In genomic region chr1:191624492-191624891, GRCm38 (mm10) we compare ENCODE assay signal across 22 mouse cellular contexts. TPM values are rescaled to one million over a fixed set of nuclear protein-coding genes. Genes with fewer than 3 reads are reported as not detected.
A peak's percentile ranks its signal among the peaks of the same experiment; 100 is the strongest.
DNase-seq lines count a peak whose midpoint lies in the region; ATAC-seq and TF ChIP-seq lines count a peak whose summit lies in the region.
"Had no signal": no experiment of that assay in that cellular context is flagged by ENCODE, and none has a peak within 500 bp of the region (broad histone marks: within the 10 kb centered on the region; RNA-seq: fewer than 3 reads in every experiment).

No protein-coding gene starts in this region.

- no peak for TF ChIP-seq EP300 in heart, adult 2 months (IDR thresholded peaks at IDR 0.05; ENCODE audit: insufficient read depth, low read depth, low read length)
- TF ChIP-seq EP300 in stomach, postnatal 0 days (optimal IDR thresholded peaks at IDR 0.05): no peak

- no peak overlapping the region for H3K4me2 ChIP-seq in kidney, embryonic 16.5 days (replicated peaks; ENCODE audit: low read depth, low read length)
- H3K4me2 ChIP-seq in stomach, postnatal 0 days (replicated peaks; ENCODE audit: low read depth): no peak overlapping the region
- H3K4me2 ChIP-seq: hindbrain, embryonic 15.5 days; limb, embryonic 13.5 days; liver, embryonic 12.5 days; midbrain, embryonic 13.5 days had no signal

- 64% methylated on average over 6 of the region's 6 CpGs for WGBS in heart, embryonic 10.5 days
- WGBS in heart, adult 2 months: 66% methylated on average over 6 of the region's 6 CpGs
- 52% methylated on average over 6 of the region's 6 CpGs for WGBS in kidney, embryonic 16.5 days
- WGBS in stomach, postnatal 0 days: 68% methylated on average over 6 of the region's 6 CpGs

- no peaks in the 10 kb centered on the region for H3K9me3 ChIP-seq in heart, embryonic 10.5 days
- H3K9me3 ChIP-seq in kidney, embryonic 16.5 days (ENCODE audit: low read length): no peaks in the 10 kb centered on the region
- no peaks in the 10 kb centered on the region for H3K9me3 ChIP-seq in stomach, postnatal 0 days (ENCODE audit: control insufficient read depth, low read length)
- H3K9me3 ChIP-seq: hindbrain, embryonic 15.5 days; limb, embryonic 13.5 days; liver, embryonic 12.5 days; megakaryocyte, embryonic 14.5 days; midbrain, embryonic 13.5 days had no signal

- H3K27me3 ChIP-seq in heart, embryonic 10.5 days (ENCODE audit: insufficient read depth, poor library complexity, severe bottlenecking): no peaks in the 10 kb centered on the region
- no peaks in the 10 kb centered on the region for H3K27me3 ChIP-seq in heart, adult 2 months (ENCODE audit: control insufficient read depth, insufficient read depth, low read length)
- no peaks in the 10 kb centered on the region for H3K27me3 ChIP-seq in kidney, embryonic 16.5 days (ENCODE audit: insufficient read depth, low read length)
- no peaks in the 10 kb centered on the region for H3K27me3 ChIP-seq in stomach, postnatal 0 days (ENCODE audit: control insufficient read depth, insufficient read depth, low read length)
- H3K27me3 ChIP-seq: hindbrain, embryonic 15.5 days; limb, embryonic 13.5 days; liver, embryonic 12.5 days; midbrain, embryonic 13.5 days had no signal

- no peak for TF ChIP-seq POLR2A in heart, adult 2 months (IDR thresholded peaks at IDR 0.05; ENCODE audit: insufficient read depth, low read depth, low read length)

- no peak for TF ChIP-seq CTCF in heart, adult 2 months (IDR thresholded peaks at IDR 0.05)
- no peak for TF ChIP-seq CTCF in stomach, postnatal 0 days (IDR thresholded peaks at IDR 0.05; ENCODE audit: low read depth)

- ATAC-seq in kidney, embryonic 16.5 days (ENCODE audit: low FRiP score, low TSS enrichment): 0 out of 2 replicates have a peak, but pooled peaks have one; percentile 21
- ATAC-seq in common myeloid progenitor, adult 5-6 weeks (replicated peaks; ENCODE audit: low read depth, poor library complexity, severe bottlenecking): 0 out of 2 replicates have a peak, but pooled peaks have one; percentile 5
- ATAC-seq in stomach, postnatal 0 days (ENCODE audit: low FRiP score, low TSS enrichment): no peak
- ATAC-seq: forebrain, postnatal 0 days; liver, embryonic 12.5 days; midbrain, embryonic 13.5 days had no signal

- 0 out of 2 replicates have a peak overlapping the region, but pooled peaks have one; percentile 0 for H3K4me3 ChIP-seq in heart, embryonic 10.5 days
- no peak overlapping the region for H3K4me3 ChIP-seq in heart, adult 2 months
- H3K4me3 ChIP-seq in kidney, embryonic 16.5 days (ENCODE audit: low read length): no peak overlapping the region
- H3K4me3 ChIP-seq in stomach, postnatal 0 days (ENCODE audit: low read depth, low read length): no peak overlapping the region
- H3K4me3 ChIP-seq: hindbrain, embryonic 15.5 days; limb, embryonic 13.5 days; liver, embryonic 12.5 days; midbrain, embryonic 13.5 days had no signal

- H3K36me3 ChIP-seq in heart, embryonic 10.5 days: peaks cover 35% of the 10 kb centered on the region
- no peaks in the 10 kb centered on the region for H3K36me3 ChIP-seq in heart, adult 2 months (ENCODE audit: control insufficient read depth, insufficient read depth, low read length)
- peaks cover 31% of the 10 kb centered on the region for H3K36me3 ChIP-seq in kidney, embryonic 16.5 days (ENCODE audit: insufficient read depth, low read length)
- H3K36me3 ChIP-seq in stomach, postnatal 0 days (ENCODE audit: control insufficient read depth, insufficient read depth, low read length): peaks cover 19% of the 10 kb centered on the region

- H3K9ac ChIP-seq in heart, adult 2 months (ENCODE audit: low read depth, low read length): no peak overlapping the region
- H3K9ac ChIP-seq in kidney, embryonic 16.5 days (replicated peaks; ENCODE audit: low read length): no peak overlapping the region
- no peak overlapping the region for H3K9ac ChIP-seq in stomach, postnatal 0 days (ENCODE audit: low read length)
- H3K9ac ChIP-seq: forebrain, postnatal 0 days; hindbrain, embryonic 15.5 days; limb, embryonic 13.5 days; liver, embryonic 12.5 days; midbrain, embryonic 13.5 days had no signal

- DNase-seq in heart, embryonic 10.5 days (ENCODE audit: low spot score): no peak
- DNase-seq in heart, adult 2 months: no peak
- no peak for DNase-seq in kidney, adult 11 months
- DNase-seq in thymus, postnatal 10 days (ENCODE audit: low spot score in 2 of 2): peak; percentile 7 to 15
- no peak for DNase-seq in spleen, postnatal 14 days (ENCODE audit: low spot score in 2 of 2)
- DNase-seq in stomach, postnatal 0 days (ENCODE audit: low spot score): no peak
- DNase-seq: adrenal gland, adult 2 months; cerebellum, adult 11 months; cerebellum, adult 9-11 months; forebrain, postnatal 0 days; gastrocnemius, postnatal 25 days; kidney, postnatal 25 days; lung, adult 18-20 months; right cerebral cortex, postnatal 25 days; spleen, adult 18-20 months had no signal

- H3K27ac ChIP-seq in heart, embryonic 10.5 days: peak overlapping the region; percentile 84
- no peak overlapping the region for H3K27ac ChIP-seq in heart, adult 2 months
- H3K27ac ChIP-seq in kidney, embryonic 16.5 days (ENCODE audit: low read length): no peak overlapping the region
- H3K27ac ChIP-seq in stomach, postnatal 0 days (replicated peaks): no peak overlapping the region
- H3K27ac ChIP-seq: hindbrain, embryonic 15.5 days; limb, embryonic 13.5 days; liver, embryonic 12.5 days; midbrain, embryonic 13.5 days had no signal

- intact Hi-C loops in heart, adult 2 months (cut with DNase I): loop anchor here (5.0 kb wide), 1 partner anchor 93 kb away; the partner anchor contains the start of gene Lpgat1

- H3K79me2 ChIP-seq in heart, adult 2 months (replicated peaks; ENCODE audit: control insufficient read depth, insufficient read depth, low read length): no peaks in the 10 kb centered on the region

- peaks cover 42% of the 10 kb centered on the region for H3K4me1 ChIP-seq in heart, embryonic 10.5 days
- H3K4me1 ChIP-seq in heart, adult 2 months (ENCODE audit: control insufficient read depth, insufficient read depth, low read length): no peaks in the 10 kb centered on the region; the same call in 1 of the 2 replicates
- no peaks in the 10 kb centered on the region for H3K4me1 ChIP-seq in kidney, embryonic 16.5 days (ENCODE audit: insufficient read depth, low read length)
- H3K4me1 ChIP-seq in stomach, postnatal 0 days (replicated peaks; ENCODE audit: control insufficient read depth, insufficient read depth): no peaks in the 10 kb centered on the region
- H3K4me1 ChIP-seq: hindbrain, embryonic 15.5 days; limb, embryonic 13.5 days; midbrain, embryonic 13.5 days had no signal

RNA-seq across cellular contexts. Expression of gene Ints7, which starts 49.1 kb away (rescaled TPM):
- 52.9 and 58.7 TPM in 2 replicates for polyA plus RNA-seq in heart, embryonic 10.5 days (2016; fragmentation: Nextera tagmentation; extraction: Ambion mirVana)
- 10 to 100 TPM in 1 of 2 experiments, 1 to 10 TPM in 1; 9.5 to 11.2 TPM for total RNA-seq in heart, adult 2 months (2021)
- polyA plus RNA-seq in heart, adult 2 months (2012; rRNA removed): 16.3 and 22.3 TPM in 2 replicates
- polyA plus RNA-seq in kidney, embryonic 16.5 days (2015; fragmentation: Nextera tagmentation; extraction: Ambion mirVana): 63.7 and 70.9 TPM in 2 replicates
- total RNA-seq in common myeloid progenitor, adult 5-6 weeks (2017): 84.8 and 86.4 TPM in 2 replicates
- polyA plus RNA-seq in stomach, postnatal 0 days (2015; fragmentation: Nextera tagmentation; extraction: Ambion mirVana): 15.1 and 15.8 TPM in 2 replicates

RNA-seq across cellular contexts. Expression of gene Dtl, which starts 49.1 kb away (rescaled TPM):
- 45.5 and 53.6 TPM in 2 replicates for polyA plus RNA-seq in heart, embryonic 10.5 days (2016; fragmentation: Nextera tagmentation; extraction: Ambion mirVana)
- total RNA-seq in heart, adult 2 months (2021): under 1 TPM; 0.16 to 0.27 TPM
- polyA plus RNA-seq in heart, adult 2 months (2012; rRNA removed): 0.06 and 0.29 TPM in 2 replicates
- 53.3 and 61.0 TPM in 2 replicates for polyA plus RNA-seq in kidney, embryonic 16.5 days (2015; fragmentation: Nextera tagmentation; extraction: Ambion mirVana)
- total RNA-seq in common myeloid progenitor, adult 5-6 weeks (2017): 95.8 and 105 TPM in 2 replicates
- 7.5 and 8.6 TPM in 2 replicates for polyA plus RNA-seq in stomach, postnatal 0 days (2015; fragmentation: Nextera tagmentation; extraction: Ambion mirVana)

Comparison
In these comparisons a context has a peak if more than half of its experiments do, and no peak if none do; other contexts are left out.
1. DNase-seq: peak in thymus, postnatal 10 days (2 of 2); none in heart, embryonic 10.5 days (single experiment), heart, adult 2 months (0 of 2), kidney, adult 11 months (single experiment), spleen, postnatal 14 days (0 of 2) and stomach, postnatal 0 days (single experiment).